Mouse (Mus musculus): ENCODE measurements at regions not wholly inside any gene's neighbourhood (a gene's known extent, or its start where the extent isn't known, plus 50 kb on each side); places are given as distances from the start of the nearest gene placed in this dataset.

DNA sequence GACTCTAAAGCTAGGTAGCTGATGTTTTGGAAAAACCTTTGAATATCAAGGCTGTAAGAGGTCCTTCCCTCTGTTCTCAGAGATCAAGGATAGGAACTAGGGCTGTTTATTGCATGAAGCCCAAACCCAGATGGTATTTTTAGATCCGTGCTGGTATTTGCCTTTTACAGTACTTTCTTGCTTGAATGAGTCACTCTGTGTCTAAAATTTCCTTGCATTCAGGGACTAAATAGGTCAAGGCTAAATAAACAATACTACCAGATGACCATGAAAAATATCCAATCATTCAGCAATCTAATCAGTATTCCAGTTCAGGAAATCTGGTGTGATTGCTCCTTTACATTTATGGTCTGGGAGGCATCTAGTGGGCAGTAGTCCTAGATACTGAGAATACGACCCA lies 243.6 kb downstream of the Btg1 start:
- in situ Hi-C loops (cut with MboI, MseI) = no loop called here

DNA sequence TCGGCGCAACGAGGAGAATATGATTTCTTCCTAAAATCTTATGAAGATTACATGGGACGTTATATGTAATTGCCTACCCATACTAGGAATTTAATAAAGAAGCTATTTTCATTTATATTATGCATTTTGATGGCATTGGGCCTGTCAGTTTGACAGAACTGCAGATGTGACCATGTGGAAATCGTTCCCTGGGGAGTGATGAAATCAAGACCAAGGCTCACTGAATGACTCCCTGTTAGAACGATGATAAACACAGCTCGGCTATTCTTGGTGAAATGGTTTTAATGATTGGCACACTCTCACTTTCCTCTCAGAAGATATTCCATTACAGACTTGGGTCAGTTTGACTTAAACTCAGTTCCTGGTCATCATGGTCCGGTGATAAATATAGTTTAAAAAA lies 246.4 kb downstream of the Btg1 start:
- in situ Hi-C loops (cut with MboI, MseI) = no loop called here

DNA sequence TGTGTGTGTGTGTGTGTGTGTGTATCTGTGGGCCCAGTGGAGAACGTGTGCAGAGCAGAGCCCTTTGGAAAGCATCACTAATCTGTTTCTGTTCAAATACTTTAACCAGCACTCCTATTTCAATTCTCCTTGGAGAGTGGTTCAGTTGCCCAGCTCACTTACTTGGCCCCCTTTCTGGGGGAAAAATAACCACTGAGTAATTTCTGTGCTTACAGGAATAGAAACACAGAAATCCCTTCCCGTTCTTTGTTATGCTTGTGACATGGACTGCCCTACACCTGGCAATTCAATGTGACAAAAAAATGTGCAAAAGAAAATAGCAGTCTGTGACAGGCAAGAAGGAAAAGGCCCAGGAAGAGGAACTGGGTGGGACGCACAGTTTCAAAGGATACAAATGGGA lies 249.7 kb downstream of the Btg1 start:
- in situ Hi-C loops (cut with MboI, MseI) = no loop called here

DNA sequence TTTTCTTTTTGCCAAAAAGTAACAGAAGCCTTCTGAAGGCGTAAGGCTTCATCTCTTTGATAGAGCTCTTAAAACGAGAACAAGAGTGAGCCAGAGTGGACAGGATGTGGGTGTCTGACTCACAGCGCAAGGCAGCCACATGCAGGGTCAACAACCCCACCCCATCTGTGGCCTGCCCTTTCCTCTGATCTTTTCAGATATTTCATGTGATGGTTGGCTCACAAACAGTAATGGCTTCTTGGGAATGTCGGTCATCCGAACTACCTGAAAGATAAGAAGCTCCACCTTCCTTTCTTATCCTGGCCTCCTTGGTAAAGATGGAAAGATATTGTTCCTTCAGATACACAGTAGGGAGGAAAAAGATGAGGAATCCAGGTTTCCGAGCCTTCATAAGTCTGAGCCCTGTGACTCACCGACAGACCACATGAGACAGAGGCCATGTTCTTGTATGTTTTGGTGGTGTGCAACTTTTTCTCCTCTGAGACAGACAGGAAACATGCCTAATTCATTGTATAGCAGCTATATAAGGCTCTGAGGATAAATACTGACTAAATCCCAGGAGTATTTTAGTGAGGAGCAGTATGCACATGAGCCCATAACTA lies 254.9 kb downstream of the Btg1 start:
- in situ Hi-C loops (cut with MboI, MseI) = no loop called here

DNA sequence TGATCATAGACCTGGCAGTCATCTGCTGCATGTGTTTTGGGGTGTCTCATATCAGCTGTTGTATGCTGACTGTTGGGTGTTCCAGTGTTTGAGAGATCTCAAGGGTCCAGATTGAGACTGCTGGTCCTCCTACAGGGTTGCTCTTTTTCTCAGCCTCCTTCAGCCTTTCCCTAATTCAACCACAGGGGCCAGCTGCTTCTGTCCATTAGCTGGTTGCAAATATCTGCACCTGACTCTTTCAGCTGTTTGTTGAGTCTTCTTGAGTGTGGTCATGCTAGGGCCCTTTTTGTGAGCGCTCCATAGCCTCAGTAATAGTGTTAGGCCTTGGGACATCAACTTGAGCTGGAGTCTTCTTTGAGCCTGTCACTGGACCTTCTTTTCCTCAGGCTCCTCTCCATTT lies 257.8 kb downstream of the Btg1 start:
- in situ Hi-C loops (cut with MboI, MseI) = no loop called here

DNA sequence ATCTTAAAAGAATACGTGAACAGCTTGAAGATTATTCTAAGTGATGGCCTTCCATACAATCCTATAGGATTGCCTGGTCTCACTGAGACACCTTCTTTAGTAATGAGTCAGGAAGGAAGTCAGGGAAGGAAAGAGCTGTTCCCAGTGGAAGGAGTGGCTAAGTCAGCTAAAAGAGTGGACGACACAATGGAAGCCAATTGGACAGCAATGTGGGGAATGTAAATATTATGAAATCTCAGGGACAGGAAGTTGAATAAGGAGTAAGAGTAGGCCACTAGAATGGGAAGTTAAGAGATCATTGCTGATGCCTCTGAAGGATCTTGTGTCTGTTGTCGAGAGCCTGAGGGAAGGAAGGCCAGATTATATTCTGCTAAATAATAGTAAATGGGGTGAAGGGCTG lies 258.9 kb downstream of the Btg1 start:
- in situ Hi-C loops (cut with MboI, MseI) = no loop called here

DNA sequence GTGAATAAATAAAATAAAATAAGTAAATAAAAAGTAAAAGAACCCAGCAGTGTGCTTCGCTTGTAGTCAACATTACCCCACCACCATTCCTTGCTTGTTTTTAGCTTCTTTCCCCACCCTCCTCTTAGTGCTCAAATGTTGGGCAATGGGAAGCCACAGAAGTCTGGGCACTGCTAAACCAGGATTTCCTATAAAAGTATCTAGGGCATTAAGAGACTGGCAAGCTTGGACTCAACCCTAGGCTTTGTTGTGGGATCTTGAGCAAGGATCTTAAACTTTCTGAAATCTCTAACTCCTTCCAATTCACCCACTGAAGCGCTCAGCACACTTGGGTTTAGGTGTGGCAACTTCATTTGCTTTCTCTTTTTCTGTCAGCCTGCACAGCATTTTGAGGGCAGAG lies 262.6 kb downstream of the Btg1 start:
- in situ Hi-C loops (cut with MboI, MseI) = no loop called here

DNA sequence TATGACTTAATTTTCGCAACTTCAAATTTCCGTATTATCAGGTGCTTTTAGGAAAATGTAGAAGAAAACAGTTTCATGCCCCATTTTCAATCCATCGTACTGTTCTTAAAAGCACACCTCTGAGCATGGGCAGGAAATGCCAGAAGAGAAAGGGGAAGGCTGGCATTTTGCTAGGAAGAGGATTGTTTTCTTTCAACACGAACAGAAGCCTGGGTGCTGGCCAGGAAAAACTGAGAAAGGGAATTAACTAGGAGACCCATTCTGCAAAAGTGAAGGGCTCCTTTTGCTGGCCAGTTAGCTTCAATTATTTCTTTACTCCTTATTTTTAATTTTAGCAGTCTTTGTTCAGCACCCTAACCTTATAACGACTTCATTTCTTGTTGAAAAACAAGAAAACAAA lies 264.0 kb downstream of the Btg1 start:
- in situ Hi-C loops (cut with MboI, MseI) = no loop called here

DNA sequence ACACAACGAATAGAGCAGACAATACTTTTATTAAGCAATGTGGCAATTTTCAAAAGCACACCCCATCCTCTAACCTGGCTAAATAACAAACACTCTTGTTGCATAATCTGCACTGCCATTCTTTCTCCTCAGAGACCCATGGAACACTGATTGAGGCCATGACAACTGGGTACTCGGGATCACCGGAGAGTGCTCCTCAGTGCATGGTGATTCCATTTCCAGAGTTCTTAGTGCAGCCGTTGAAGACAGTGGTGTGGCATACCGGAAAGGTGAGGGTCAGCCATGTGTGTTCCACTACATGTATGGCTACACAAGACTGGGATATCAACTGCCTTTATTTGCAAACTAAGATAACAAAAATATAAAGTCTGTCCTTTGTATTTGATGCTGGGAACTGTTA lies 264.4 kb downstream of the Btg1 start:
- in situ Hi-C loops (cut with MboI, MseI) = no loop called here

DNA sequence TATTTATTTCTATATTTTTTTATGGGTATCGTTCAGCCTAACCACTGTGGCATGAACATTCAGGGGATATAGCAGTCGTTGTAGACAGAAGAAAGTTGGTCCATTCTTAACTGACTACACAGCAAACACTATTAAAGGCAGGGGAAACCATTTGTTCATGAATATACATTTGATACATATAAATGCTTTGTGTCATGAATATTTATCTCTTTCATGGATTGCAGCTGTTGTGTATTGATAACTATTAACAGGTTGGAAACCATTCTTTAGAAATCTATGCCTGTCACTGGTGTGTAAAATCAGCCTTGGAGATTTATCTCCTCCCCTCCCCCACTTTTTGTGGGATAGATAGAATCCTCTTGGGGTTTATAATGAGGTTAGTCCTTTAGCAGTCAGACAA lies 264.9 kb downstream of the Btg1 start:
- in situ Hi-C loops (cut with MboI, MseI) = no loop called here

DNA sequence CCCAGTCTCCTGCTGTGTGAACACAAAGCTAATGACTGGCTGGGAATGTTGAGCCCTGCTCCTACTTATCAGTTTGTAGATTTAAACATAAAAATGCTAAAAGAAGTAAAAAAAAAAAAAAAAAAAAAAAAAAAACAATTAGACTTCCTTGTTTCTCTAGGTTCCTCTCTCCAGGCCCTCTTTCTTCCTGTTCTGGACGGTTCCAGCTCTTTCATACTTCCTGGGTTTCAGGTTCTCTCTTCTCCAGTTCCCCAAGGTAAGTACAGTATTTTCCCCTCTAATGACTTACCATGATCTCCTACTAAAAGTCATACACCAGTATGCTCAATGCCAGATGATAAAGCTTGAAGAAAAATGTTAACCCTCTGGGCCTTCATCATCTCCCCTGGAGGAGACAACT lies 284.3 kb downstream of the Btg1 start:
- in situ Hi-C loops (cut with MboI, MseI) = no loop called here

DNA sequence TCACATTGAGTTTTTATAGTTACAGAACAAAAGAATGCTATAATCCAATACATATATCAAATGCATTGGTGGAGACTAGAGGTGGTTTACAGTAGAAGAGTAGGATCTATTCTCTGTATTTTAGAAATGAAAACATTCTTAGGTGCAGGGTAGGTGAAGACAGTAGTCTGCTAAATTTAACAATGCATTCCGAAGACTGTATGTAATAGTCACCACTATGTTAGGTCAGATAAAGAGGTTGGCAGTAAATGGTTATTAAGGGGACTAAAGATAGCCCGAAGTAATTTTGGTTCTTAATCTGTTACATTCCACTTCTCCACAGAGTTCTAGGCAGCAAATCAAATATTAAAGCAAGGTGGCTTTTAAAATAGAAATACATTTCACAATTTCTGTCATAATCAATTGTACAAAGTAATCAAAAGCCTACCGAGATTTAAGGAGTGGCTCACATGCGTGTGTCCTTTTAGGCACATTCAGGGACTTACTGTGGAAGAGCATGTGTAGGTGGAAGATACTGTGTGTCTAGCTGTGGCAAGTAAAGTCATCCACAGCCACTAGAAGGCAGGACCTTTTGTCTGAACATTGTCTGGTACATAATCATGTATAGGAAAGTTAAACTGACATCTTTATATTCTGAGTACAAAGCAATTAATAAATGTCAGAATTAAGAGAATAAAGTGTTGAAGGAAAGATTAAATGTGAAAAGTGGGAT lies 288.4 kb downstream of the Btg1 start:
- in situ Hi-C loops (cut with MboI, MseI) = no loop called here

DNA sequence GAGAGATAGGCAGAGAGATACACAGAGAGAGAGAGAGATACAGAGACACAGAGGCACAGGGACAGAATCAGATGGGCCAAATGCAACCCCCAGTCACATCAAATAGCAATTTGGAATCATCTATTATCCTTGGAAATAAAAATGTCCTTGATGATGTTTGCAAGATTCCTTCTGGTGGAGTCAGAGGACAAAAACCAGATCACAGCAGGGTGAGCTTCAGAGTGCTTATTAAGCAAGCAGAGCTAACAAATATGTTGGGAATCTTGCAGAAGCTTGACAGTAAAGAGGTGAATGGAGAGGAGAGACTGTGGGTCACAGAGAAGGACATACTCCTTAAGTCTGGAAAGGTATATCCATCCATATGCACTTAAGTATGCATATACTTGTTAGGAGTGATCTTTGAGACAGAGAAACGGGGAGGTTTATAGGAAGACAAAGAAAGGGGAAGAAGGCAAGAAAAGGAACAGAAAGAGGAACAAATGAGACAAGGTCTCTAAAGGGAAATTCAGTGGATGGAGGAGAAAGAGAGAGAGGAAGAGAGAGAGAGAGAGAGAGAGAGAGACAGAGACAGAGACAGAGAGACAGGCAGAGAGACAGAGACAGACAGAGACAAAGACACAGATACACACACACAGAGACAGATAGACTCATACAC lies 293.0 kb downstream of the Btg1 start:
- in situ Hi-C loops (cut with MboI, MseI) = no loop called here

DNA sequence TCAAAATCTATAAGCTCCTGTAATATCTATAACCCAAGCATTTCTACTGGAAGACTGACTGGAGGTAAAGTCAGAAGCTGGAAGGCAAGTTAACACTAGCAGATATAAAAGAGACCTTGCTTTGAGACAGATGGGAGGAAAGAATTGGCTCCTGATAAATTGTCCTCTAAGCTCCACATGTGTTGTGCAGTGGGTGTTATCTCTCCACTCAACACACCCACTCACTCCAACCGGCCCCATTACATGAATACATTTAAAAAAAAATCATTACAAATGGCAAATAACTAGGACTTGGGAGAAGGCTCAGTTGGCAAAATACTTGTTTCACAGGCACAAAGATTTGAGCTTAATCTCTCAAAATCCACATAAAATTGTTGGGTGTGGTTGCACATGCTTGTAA lies 304.4 kb downstream of the Btg1 start:
- in situ Hi-C loops (cut with MboI, MseI) = no loop called here

DNA sequence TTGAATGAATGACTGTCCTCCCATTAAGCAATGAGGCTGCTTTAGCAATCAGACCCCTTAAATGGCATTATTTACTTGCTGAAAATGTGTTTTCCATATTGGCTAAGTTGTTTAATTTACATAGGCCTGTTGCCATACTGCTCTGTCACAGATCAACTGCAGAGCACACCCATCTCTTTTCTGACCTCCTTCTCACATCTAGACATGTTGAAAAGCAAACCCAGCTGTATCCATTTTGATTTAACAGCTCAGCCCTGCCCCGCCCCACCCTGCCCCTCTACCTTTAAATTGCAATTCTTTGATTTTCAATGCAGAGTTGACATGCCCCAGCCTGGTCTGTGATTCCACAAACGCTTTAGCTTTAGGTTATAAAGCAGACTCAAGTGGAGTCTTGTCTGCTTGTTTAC lies 307.5 kb downstream of the Btg1 start:
- in situ Hi-C loops (cut with MboI, MseI) = no loop called here

DNA sequence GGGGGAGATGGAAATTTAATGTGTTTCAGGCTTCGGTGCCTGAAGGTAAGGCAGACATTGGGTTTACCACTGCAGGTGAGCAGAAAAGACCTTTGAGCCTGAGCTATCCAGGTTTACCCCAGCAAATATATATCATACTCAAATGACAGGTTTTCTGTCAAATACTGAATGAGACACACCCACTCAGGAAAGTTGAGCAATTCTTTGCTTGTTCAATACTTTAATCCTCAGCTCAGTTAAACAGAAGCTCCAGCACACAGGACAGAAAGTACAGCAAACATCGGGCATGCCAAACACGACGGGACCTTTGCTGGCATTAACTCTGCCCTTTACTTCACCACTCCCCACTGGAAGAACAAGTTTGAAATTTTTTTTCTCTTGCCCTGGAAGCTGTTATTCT lies 307.9 kb downstream of the Btg1 start:
- in situ Hi-C loops (cut with MboI, MseI) = no loop called here

DNA sequence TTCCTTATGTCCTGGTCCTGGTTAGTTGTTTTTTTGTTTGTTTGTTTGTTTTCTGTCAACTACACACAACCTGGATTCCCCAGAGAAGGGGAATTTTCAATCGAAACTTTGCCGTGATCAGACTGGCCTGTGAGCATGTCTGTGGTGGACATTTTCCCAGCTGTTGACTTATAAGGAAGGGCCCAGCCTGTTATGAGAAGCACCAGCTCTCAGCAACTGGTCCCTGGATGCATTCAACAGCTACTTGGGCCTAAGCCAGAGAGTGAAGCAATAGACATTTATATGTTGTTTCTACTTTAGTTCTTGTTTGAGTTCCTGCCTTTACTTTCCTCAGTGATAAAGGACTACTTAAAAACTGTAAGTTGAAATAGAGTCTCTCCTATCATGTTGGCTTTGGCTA lies 309.0 kb downstream of the Btg1 start:
- in situ Hi-C loops (cut with MboI, MseI) = no loop called here

DNA sequence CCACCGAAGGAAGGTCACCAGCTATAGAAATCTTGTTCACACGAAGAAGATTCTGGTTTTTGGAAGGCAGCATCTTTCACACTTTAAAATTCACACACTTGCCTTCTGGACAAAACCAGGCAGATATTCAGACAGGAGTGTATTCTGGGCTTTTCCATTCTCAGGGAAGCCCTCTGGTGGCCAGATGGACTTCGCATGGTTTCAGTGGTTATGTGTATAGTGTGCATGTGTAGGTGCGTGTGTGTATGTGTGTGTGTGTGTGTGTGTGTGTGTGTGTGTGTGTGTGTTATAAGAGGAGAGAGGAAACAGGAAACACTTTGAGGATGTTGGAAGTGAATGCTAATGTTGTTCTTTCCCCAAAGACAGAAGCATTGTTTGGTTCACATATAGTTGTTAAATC lies 317.9 kb downstream of the Btg1 start:
- in situ Hi-C loops (cut with MboI, MseI) = no loop called here

DNA sequence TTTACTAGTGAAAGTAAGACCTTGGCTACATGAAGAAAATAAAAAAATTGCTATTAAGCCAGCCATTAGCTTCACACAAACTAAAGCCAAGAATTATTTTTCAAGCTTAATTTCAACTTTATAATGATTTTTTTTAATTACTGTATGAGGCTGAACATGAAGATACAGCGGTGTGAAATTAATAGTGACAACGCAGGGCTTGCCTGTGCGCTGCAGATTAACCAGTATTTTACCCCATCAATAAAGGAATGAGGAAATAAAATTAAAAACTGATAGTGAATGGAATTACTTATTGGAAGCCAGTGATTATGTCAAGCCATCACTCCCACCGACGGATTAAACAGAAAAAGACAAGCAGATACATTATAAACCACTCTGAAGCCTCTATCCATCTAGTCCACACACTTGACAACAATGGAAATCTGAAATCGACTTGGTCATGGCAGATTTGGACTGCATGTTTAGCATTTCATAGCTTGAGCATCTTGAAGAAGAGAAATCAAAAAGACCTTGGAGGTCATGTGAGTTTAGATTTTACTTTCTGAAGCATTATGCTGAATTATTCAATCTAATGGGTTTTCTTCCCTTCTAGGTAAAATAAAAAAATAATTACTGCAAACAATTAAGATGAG lies 324.2 kb downstream of the Btg1 start:
- in situ Hi-C loops (cut with MboI, MseI) = no loop called here

DNA sequence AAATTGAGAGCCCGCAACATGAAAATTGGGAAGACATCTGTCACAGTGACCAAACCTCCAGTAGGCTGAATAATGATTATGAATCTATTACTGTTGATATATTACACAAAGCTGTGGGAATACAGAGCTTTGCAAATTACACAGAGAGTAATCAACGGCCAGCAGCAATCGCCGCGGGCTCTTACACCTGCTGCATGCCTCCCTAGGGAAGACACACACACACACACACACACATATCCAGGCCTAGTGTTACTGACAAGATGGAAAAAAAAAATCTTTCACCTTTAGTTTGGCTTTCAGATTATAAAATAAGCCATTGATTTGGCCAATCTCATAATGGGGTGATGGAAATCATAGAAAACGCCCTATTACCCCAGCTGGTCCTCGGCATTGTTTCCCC lies 327.4 kb downstream of the Btg1 start:
- in situ Hi-C loops (cut with MboI, MseI) = no loop called here

DNA sequence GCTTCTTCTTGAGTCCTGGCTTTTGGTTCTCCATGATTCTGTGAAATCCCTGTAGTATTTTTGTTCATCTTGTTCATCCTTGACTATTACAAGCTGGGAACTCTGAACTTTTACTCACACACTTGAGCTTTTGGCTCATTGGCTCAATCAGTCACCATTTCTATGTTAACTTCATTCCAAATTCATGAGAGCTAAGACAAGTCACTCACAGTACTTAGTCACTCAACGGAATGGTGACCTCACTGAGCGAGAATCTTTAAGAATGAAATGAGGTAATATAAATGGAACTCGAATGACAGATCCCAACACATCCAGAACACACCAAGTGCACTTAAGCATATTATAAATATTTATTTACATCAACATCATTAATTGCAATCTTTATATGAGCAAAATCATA lies 331.2 kb downstream of the Btg1 start:
- in situ Hi-C loops (cut with MboI, MseI) = no loop called here

DNA sequence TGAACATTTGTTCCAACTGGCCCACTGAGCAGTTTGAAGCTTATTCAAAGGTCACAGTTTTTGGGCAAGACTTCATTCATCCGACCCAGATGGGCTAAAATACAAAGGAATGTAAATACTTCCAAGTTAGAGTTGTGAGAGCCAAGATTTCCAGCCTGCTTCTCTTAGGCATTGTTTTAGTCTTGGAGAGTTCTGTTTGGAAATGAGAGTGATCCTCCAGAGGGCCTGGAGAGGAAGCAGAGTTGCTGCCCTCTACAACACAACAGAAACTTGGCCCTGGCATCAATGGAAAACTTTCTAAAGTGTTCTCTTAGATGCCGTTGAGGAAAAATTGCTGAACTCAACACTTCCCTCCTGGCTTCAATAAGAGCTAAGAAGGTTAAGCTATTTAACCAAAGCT lies 332.1 kb downstream of the Btg1 start:
- in situ Hi-C loops (cut with MboI, MseI) = no loop called here

Measured in T-helper 1 cell (primary cell).